Mouse (Mus musculus): Measurements from ENCODE around the gene Sod3. TPM values are rescaled to one million over a fixed set of nuclear protein-coding genes. Genes with fewer than 3 reads are reported as not detected.

The Sod3 gene
- 0.56 and 0.74 TPM in 2 replicates for polyA plus RNA-seq (2016; fragmentation: Nextera tagmentation; extraction: Ambion mirVana)

DNA sequence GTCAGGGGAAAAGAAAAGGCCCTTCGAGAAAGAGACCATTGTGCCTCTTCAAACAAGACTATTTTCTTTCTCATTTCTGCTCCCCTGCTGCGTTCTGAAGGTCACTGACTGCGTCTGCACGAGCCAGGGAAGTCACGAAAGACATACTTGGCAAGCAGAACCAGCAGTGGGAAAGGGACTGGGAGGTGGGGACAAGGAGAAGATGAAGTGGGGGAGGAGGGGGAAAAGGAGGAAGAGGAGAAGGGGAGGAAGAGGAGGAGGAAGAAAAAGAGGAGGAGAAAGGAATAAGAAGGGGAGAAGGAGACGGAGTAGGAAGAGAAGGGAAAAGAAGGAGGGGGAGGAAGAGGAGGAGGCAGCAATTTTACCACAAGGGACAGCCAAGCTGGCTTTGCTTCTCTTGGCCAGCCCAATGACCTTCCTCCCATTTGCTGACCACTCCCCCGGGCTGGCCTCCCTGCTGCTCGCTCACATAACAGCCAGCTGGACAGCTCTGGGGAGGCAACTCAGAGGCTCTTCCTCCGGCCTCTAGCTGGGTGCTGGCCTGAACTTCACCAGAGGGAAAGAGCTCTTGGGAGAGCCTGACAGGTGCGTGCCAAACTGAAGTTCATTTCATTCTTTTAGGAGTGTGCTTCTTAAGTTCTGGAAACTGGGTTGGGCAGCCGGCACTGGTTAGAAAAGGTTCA, at the start of gene Sod3:
Gene Sod3, plus strand, starts transcription at position 324 of the 683 bp plus-strand sequence.
- H3K27ac ChIP-seq = no peak within 1 kb of the TSS
- peaks cover 15% of the 10 kb centered on the region for H3K27me3 ChIP-seq (ENCODE audit: poor library complexity, severe bottlenecking)
- DNase-seq (ENCODE audit: extremely low spot score, low spot score) = no peak
- 27% methylated on average over 11 of the region's 11 CpGs for WGBS
- peaks cover 4% of the 10 kb centered on the region; the same call in 1 of the 2 replicates for H3K9me3 ChIP-seq
- peaks cover 31% of the 10 kb centered on the region for H3K4me1 ChIP-seq
- H3K4me3 ChIP-seq = no peak within 1 kb of the TSS
- no peaks in the 10 kb centered on the region for H3K36me3 ChIP-seq (replicated peaks)

DNA sequence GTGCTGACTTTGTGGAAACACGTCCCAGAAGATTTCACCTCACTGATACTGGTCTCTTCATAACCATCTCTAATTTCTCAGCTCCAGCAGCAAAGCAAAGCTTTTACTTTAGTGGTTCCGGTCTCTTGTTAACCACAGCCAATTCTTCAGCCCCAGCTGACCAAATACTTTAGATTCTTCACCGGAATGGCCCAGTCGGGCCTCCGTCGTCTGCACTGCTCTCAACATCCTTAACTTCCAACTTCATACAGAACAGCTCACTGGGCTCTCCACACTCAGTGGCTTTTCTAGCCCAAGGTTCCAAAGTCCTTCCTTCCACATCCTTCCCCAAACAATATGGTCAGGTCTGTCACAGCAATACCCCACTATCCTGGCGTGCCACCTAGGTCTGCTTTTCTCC, 46.7 kb upstream of the Sod3 start:
- 98% methylated on average over 7 of the region's 7 CpGs for WGBS
- Histone ChIP-seq H3K36me3 (replicated peaks) (no peaks in the 10 kb centered on the region), H3K9me3 (no peaks in the 10 kb centered on the region), H3K4me3 (no peak overlapping the region), H3K27me3 (ENCODE audit: poor library complexity, severe bottlenecking) (no peaks in the 10 kb centered on the region), H3K4me1 (no peaks in the 10 kb centered on the region), H3K27ac (no peak overlapping the region)
- DNase-seq (ENCODE audit: extremely low spot score, low spot score) = no peak

DNA sequence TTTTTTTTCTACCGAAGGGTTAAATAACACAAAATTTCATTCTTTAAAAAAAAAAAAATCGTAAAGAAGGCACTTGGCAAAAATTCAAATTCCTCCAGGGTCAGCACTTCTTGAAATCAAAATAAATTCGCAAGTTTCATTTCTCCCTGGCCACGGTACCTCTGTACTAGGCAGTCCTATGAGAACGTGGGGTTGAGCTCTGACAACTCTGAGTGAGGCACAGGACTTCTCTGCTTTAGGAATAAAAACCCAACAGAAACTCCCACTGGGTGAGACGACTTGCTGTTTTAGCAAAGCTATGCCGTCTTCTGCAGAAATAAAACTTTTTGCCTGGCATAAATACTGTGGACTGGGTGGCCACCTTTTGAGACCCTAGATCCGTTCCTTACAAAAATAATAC, 44.1 kb upstream of the Sod3 start:
- Histone ChIP-seq H3K36me3 (replicated peaks) (no peaks in the 10 kb centered on the region), H3K27me3 (ENCODE audit: poor library complexity, severe bottlenecking) (no peaks in the 10 kb centered on the region), H3K4me1 (no peaks in the 10 kb centered on the region), H3K27ac (no peak overlapping the region), H3K9me3 (no peaks in the 10 kb centered on the region), H3K4me3 (no peak overlapping the region)
- 87% methylated on average over 8 of the region's 8 CpGs for WGBS
- no peak for DNase-seq (ENCODE audit: extremely low spot score, low spot score)

DNA sequence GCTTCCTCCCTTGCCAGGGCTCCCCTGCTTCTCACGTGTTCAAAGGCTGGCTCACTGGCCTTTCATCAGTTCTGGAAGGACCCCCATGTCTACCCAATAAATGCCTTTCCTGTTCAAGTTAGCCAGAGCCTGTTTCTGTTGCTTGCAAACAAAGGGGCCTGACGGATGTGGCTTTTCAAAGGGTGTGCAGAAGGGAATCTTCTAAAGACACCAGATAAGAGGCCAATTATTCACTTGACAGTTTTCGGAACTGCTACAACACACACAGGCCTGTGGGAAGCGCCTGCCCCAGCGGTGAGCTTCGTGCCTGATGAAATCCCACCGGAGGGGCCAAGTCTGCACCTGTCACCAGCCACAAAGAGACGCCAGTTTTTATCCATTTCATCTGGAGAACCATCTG, 31.5 kb upstream of the Sod3 start:
- no peak for DNase-seq (ENCODE audit: extremely low spot score, low spot score)
- H3K9me3 ChIP-seq = no peaks in the 10 kb centered on the region
- H3K36me3 ChIP-seq (replicated peaks) = no peaks in the 10 kb centered on the region
- no peak overlapping the region for H3K27ac ChIP-seq
- WGBS = 37% methylated on average over 8 of the region's 8 CpGs
- peaks cover 5% of the 10 kb centered on the region; the same call in 1 of the 2 replicates for H3K4me1 ChIP-seq
- no peak overlapping the region for H3K4me3 ChIP-seq
- H3K27me3 ChIP-seq (ENCODE audit: poor library complexity, severe bottlenecking) = no peaks in the 10 kb centered on the region

DNA sequence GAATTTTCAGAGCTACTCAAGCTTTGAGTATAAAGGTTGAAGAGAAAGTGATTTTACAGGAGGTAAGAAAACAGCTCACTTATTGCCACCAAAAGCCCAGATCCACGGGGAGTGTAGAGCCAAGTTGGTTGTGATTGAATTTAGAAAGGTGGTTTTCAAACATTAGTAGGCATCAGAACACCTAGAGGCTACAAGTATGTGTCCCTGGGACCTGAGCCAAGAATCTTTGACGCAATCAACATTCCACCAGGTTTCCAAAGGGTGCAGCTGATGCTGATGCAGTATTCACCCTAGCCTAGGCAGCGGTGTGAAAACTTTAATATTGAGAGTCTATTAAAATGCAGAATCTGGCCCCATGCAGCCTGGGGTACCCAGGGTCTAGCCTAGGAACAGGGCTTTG, 28.0 kb upstream of the Sod3 start:
- no peak overlapping the region for H3K27ac ChIP-seq
- H3K36me3 ChIP-seq (replicated peaks) = no peaks in the 10 kb centered on the region
- 83% methylated on average over 3 of the region's 3 CpGs for WGBS
- H3K4me3 ChIP-seq = no peak overlapping the region
- no peak for DNase-seq (ENCODE audit: extremely low spot score, low spot score)
- H3K9me3 ChIP-seq = no peaks in the 10 kb centered on the region
- peaks cover 5% of the 10 kb centered on the region; the same call in 1 of the 2 replicates for H3K4me1 ChIP-seq
- no peaks in the 10 kb centered on the region for H3K27me3 ChIP-seq (ENCODE audit: poor library complexity, severe bottlenecking)

DNA sequence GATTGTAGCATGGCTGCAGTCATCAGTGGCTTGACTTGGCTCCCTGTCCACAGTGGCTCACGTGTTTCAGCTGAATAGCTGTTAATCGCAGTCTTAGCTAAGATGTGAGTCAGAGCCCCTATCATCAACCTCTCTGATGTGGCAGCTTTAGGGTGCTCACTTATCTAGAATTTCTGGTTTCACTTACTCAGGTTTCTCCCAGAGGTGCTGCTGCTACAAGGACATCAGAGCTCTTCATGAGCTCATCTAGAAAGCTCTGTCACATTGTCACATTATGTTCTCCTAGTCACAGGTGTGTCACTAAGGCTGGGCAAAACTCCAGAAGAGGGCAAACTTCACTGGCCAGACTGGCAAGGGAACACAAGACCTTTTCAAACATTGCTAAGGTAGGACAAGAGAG, 24.5 kb upstream of the Sod3 start:
- Histone ChIP-seq H3K27ac (no peak overlapping the region), H3K36me3 (replicated peaks) (no peaks in the 10 kb centered on the region), H3K9me3 (no peaks in the 10 kb centered on the region), H3K4me3 (no peak overlapping the region), H3K27me3 (ENCODE audit: poor library complexity, severe bottlenecking) (no peaks in the 10 kb centered on the region), H3K4me1 (no peaks in the 10 kb centered on the region)
- 90% methylated on average over 2 of the region's 2 CpGs for WGBS
- DNase-seq (ENCODE audit: extremely low spot score, low spot score) = no peak

DNA sequence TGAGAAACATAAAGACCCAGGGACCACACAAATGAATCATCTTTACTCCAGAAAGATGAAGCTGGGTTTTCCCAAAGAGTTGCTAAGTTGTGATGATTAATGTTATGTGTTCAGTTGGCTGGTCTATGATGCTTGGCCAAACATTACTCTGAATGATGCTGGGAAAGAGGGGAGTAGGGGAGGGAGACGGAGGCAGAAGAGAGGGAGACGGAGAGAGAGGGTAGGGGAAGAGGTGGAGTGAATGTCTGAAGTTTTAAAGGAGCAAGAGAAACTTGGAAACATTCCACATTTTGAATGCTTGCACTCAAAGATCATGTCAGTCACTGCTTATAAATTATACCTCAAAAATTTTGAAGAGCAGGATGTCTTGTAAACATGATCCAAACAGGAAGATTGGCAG, 16.7 kb upstream of the Sod3 start:
- H3K36me3 ChIP-seq (replicated peaks) = no peaks in the 10 kb centered on the region
- no peaks in the 10 kb centered on the region for H3K4me1 ChIP-seq
- no peak overlapping the region for H3K4me3 ChIP-seq
- H3K27ac ChIP-seq = no peak overlapping the region
- no peaks in the 10 kb centered on the region for H3K9me3 ChIP-seq
- 79% methylated on average over 2 of the region's 2 CpGs for WGBS
- DNase-seq (ENCODE audit: extremely low spot score, low spot score) = no peak
- H3K27me3 ChIP-seq (ENCODE audit: poor library complexity, severe bottlenecking) = no peaks in the 10 kb centered on the region

DNA sequence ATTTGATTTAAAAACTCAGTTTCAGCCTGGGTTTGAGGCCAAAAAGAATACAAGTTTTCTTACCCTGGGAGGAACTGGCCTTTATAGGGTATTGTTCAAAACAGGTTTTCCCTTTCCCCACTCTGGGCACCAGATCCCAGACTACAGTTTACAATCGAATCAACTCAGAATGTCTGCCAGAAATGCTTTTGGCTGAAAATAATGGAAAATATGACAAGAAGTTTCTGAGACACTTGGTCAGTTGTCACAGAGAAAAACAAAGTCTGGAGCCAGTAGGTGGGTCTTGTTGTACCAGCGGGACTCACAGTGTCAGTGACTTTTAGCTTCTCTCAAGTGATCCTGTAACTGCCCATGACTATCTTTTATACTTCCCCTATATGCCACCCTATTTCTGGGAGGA, 13.1 kb upstream of the Sod3 start:
- H3K27me3 ChIP-seq (ENCODE audit: poor library complexity, severe bottlenecking) = no peaks in the 10 kb centered on the region
- 85% methylated on average over 2 of the region's 2 CpGs for WGBS
- H3K4me1 ChIP-seq = no peaks in the 10 kb centered on the region
- H3K9me3 ChIP-seq = no peaks in the 10 kb centered on the region
- DNase-seq (ENCODE audit: extremely low spot score, low spot score) = no peak
- no peak overlapping the region for H3K27ac ChIP-seq
- H3K4me3 ChIP-seq = no peak overlapping the region
- no peaks in the 10 kb centered on the region for H3K36me3 ChIP-seq (replicated peaks)

DNA sequence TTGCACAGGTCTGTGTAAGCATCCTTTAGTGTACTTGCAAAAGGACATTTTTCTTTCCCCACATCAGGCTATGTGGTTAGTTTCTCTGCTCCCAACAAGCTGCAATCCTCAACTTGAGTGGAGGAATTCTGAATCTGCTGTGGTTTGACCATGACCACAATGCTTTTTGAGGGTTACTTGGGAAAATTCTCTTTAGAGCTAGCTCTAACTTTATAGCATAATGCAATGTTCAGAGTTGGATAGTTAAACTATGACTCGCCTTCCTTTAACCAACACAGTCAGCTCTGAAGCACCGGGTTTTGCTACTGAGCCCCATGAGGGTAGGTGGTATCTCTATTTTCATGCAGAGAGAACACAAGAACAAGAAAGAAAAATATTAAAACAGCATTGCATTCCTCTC, 12.0 kb upstream of the Sod3 start:
- H3K4me1 ChIP-seq = no peaks in the 10 kb centered on the region
- 95% methylated on average over 2 of the region's 2 CpGs for WGBS
- H3K27me3 ChIP-seq (ENCODE audit: poor library complexity, severe bottlenecking) = no peaks in the 10 kb centered on the region
- no peak overlapping the region for H3K4me3 ChIP-seq
- H3K9me3 ChIP-seq = no peaks in the 10 kb centered on the region
- no peak for DNase-seq (ENCODE audit: extremely low spot score, low spot score)
- H3K36me3 ChIP-seq (replicated peaks) = no peaks in the 10 kb centered on the region
- H3K27ac ChIP-seq = no peak overlapping the region

DNA sequence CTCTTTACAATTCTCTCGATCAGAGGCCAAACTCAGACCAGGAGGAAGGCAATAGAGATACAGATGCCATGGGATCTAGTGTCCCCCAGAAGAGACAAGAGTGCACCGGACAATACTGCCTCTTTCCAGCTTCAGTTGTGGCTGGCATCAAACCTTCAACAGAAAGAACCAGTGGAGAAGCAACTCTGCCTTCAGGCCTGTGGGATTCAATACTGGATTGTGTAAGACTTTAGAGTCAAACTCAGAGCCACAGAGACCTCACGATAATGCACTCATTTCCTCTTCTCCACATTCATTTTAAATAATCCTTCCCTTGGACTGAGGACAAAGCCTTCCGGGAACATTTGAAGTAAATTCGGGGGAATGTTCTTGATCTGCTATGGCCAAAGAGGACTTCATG, 10.9 kb upstream of the Sod3 start:
- no peak for DNase-seq (ENCODE audit: extremely low spot score, low spot score)
- no peaks in the 10 kb centered on the region for H3K27me3 ChIP-seq (ENCODE audit: poor library complexity, severe bottlenecking)
- H3K4me3 ChIP-seq = no peak overlapping the region
- H3K9me3 ChIP-seq = no peaks in the 10 kb centered on the region
- H3K4me1 ChIP-seq = no peaks in the 10 kb centered on the region
- H3K36me3 ChIP-seq (replicated peaks) = no peaks in the 10 kb centered on the region
- no peak overlapping the region for H3K27ac ChIP-seq
- WGBS = 81% methylated on average over 5 of the region's 5 CpGs

DNA sequence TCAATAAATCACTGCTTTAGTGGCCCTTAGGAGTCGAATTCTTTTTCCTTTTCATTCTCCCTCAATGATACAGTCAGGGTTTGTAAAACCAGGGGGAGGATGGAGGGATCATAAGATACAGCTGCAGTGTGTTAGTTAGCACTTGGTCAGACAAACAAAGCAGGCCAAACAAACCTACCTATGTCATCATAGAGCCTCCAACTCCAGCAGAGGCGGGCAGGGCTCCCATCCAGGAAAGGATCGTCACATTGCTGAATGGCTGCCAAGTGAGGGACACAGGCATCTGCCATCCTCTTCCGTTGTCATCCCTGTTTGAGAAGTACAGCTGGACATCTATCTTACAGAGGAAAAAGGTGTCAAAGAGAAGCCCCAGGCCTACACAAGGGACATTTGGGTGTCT, 9.2 kb upstream of the Sod3 start:
- no peak overlapping the region for H3K27ac ChIP-seq
- no peak overlapping the region for H3K4me3 ChIP-seq
- H3K36me3 ChIP-seq (replicated peaks) = no peaks in the 10 kb centered on the region
- no peaks in the 10 kb centered on the region for H3K4me1 ChIP-seq
- DNase-seq (ENCODE audit: extremely low spot score, low spot score) = no peak
- no peaks in the 10 kb centered on the region for H3K27me3 ChIP-seq (ENCODE audit: poor library complexity, severe bottlenecking)
- H3K9me3 ChIP-seq = no peaks in the 10 kb centered on the region
- 87% methylated on average over 4 of the region's 4 CpGs for WGBS

DNA sequence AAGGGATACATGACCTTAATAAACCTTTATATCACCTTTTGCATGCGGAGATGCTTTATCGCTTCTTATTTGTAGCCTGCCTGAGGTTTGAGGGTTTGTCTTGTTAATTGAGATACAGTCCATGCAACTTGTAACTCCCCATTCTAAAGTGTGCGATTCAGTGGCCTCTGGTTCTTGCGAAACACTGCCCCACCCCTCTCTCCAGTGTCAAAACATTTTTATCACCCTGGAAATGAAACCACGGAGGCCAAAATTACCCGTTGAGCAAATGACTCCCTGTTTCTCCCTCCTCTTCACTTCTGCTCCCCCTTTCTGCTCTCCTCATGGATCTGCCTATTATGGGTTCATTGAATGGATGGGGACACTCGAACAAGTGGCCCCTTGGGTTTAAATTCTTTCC, 8.0 kb upstream of the Sod3 start:
- 90% methylated on average over 7 of the region's 7 CpGs for WGBS

DNA sequence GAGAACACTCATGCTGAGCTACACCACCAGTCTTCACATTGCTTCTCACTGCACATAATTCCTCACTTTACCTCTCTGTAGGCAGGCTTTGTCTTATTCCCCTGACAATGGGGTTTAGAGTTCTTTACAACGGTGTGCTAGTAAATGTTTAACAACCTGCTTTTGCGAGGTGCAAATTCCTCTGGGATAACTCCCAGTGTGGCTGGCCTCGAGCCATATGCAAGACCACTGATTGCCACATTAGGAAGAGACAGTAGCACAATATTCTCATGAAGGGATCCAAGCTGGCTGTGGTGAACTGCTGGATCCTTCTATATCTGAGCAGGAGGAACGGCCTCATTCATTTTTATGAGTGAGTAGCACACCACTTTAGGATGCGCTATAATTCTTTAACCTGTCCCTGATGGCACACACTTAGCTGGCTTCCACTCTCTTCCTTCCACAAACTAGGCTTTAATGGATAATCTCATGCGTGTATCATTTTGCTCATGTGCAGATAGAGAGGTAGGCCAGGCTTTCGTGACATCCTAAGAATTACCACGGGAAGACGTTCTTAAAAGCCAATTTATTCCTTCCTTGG, 6.3 kb upstream of the Sod3 start:
- H3K4me1 ChIP-seq = peaks cover 9% of the 10 kb centered on the region
- H3K27ac ChIP-seq = no peak overlapping the region
- H3K36me3 ChIP-seq (replicated peaks) = no peaks in the 10 kb centered on the region
- no peaks in the 10 kb centered on the region for H3K27me3 ChIP-seq (ENCODE audit: poor library complexity, severe bottlenecking)
- DNase-seq (ENCODE audit: extremely low spot score, low spot score) = no peak
- no peak overlapping the region for H3K4me3 ChIP-seq
- H3K9me3 ChIP-seq = no peaks in the 10 kb centered on the region
- WGBS = 78% methylated on average over 9 of the region's 9 CpGs

More for the DNA sequence above, 8.0 kb upstream of the Sod3 start:
- H3K9me3 ChIP-seq = no peaks in the 10 kb centered on the region
- no peak overlapping the region for H3K4me3 ChIP-seq
- no peaks in the 10 kb centered on the region for H3K27me3 ChIP-seq (ENCODE audit: poor library complexity, severe bottlenecking)
- no peak for DNase-seq (ENCODE audit: extremely low spot score, low spot score)
- H3K27ac ChIP-seq = no peak overlapping the region
- peaks cover 6% of the 10 kb centered on the region for H3K4me1 ChIP-seq
- no peaks in the 10 kb centered on the region for H3K36me3 ChIP-seq (replicated peaks)
